Mouse (Mus musculus) cortical plate, adult 2 months (tissue): ENCODE data around the gene Rreb1.

Source experiments
- CTCF ChIP-seq: fragments of 200-500 bp; IDR thresholded peaks from 2 replicates; pipeline ENCODE4 v1.5.1; 2011; ENCODE audit warnings: mild to moderate bottlenecking, control low read depth, low read length; ENCODE audit not compliant: insufficient read depth; ENCODE audit errors: extremely low read depth
- POLR2A ChIP-seq: fragments of 200-500 bp; IDR thresholded peaks from 2 replicates; pipeline ENCODE4 v1.6.1; 2011; ENCODE audit warnings: mild to moderate bottlenecking, low read length, control low read depth; ENCODE audit not compliant: insufficient read depth; ENCODE audit errors: extremely low read depth

GRCm38 (mm10) chr13:37999713-38000112 lies 221.5 kb downstream of the Rreb1 start:
- TF ChIP-seq POLR2A = no peak
- TF ChIP-seq CTCF = no peak
